Comparison of ENCODE assay signal across 16 mouse cellular contexts in the genomic region with DNA sequence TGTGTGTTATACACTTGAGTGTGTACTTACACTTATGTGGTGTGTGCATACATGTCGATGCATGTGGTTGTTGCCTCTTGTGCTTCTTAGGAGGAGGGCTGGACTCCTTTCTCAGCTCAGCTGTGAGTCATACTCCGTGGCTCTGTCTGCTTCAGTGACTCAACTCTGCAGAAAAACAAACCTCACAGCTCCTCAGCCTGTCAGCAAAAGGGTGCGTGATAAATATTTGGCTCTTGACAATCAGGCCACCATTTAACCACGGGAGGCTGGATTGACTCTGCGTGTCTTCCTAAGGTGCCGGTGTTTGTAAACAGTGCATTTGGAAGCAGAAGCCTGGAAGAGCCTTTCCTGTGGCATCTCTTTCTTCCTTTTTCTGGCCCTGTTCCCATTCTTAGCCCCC. TPM values are rescaled to one million over a fixed set of nuclear protein-coding genes. Genes with fewer than 3 reads are reported as not detected.
A peak's percentile ranks its signal among the peaks of the same experiment; 100 is the strongest.
DNase-seq lines count a peak whose midpoint lies in the region; ATAC-seq and TF ChIP-seq lines count a peak whose summit lies in the region.
"Had no signal": no experiment of that assay in that cellular context is flagged by ENCODE, and none has a peak within 500 bp of the region (broad histone marks: within the 10 kb centered on the region; RNA-seq: fewer than 3 reads in every experiment).

No protein-coding gene starts in this region.

- no peak overlapping the region for H3K27ac ChIP-seq in heart, embryonic 12.5 days (ENCODE audit: poor library complexity, severe bottlenecking)
- no peak overlapping the region for H3K27ac ChIP-seq in heart, embryonic 10.5 days
- H3K27ac ChIP-seq in olfactory bulb, adult 2 months (ENCODE audit: insufficient read depth, low read depth, low read length): peak overlapping the region; percentile 84
- H3K27ac ChIP-seq in forebrain, embryonic 13.5 days: no peak overlapping the region
- no peak overlapping the region for H3K27ac ChIP-seq in hindbrain, embryonic 16.5 days (ENCODE audit: low read depth, low read length)
- H3K27ac ChIP-seq: midbrain, embryonic 15.5 days had no signal

- 48% methylated on average over 6 of the region's 6 CpGs for WGBS in heart, embryonic 12.5 days
- 64% methylated on average over 6 of the region's 6 CpGs for whole genome bisulfite sequencing in heart, embryonic 10.5 days
- 25% methylated on average over 6 of the region's 6 CpGs for WGBS in olfactory bulb, adult 2 months
- 84% methylated on average over 6 of the region's 6 CpGs for WGBS in forebrain, embryonic 13.5 days
- WGBS in hindbrain, embryonic 16.5 days: 72% methylated on average over 6 of the region's 6 CpGs

- H3K4me2 ChIP-seq in heart, embryonic 12.5 days: no peak overlapping the region
- H3K4me2 ChIP-seq in forebrain, embryonic 13.5 days: no peak overlapping the region
- no peak overlapping the region for H3K4me2 ChIP-seq in hindbrain, embryonic 16.5 days (ENCODE audit: low read length)
- H3K4me2 ChIP-seq: midbrain, embryonic 15.5 days had no signal

- no peak for TF ChIP-seq POLR2A in olfactory bulb, adult 2 months (IDR thresholded peaks at IDR 0.05; ENCODE audit: insufficient read depth, low read depth, low read length)

- peak overlapping the region; percentile 23; the same call in 1 of the 2 replicates for H3K9ac ChIP-seq in heart, embryonic 12.5 days
- no peak overlapping the region for H3K9ac ChIP-seq in forebrain, embryonic 13.5 days
- H3K9ac ChIP-seq in hindbrain, embryonic 16.5 days (ENCODE audit: low read depth, low read length): no peak overlapping the region
- H3K9ac ChIP-seq: midbrain, embryonic 15.5 days had no signal

- H3K4me1 ChIP-seq in heart, embryonic 12.5 days (replicated peaks): peaks cover 57% of the 10 kb centered on the region
- peaks cover 44% of the 10 kb centered on the region for H3K4me1 ChIP-seq in heart, embryonic 10.5 days
- peaks cover 72% of the 10 kb centered on the region for H3K4me1 ChIP-seq in megakaryocyte, embryonic 14.5 days
- H3K4me1 ChIP-seq in olfactory bulb, adult 2 months (ENCODE audit: control insufficient read depth, insufficient read depth, low read length): peaks cover 24% of the 10 kb centered on the region
- H3K4me1 ChIP-seq in forebrain, embryonic 13.5 days: no peaks in the 10 kb centered on the region
- H3K4me1 ChIP-seq in hindbrain, embryonic 16.5 days (ENCODE audit: control insufficient read depth, insufficient read depth, low read depth, low read length): 0 out of 2 replicates have a peak, but pooled peaks cover 4% of the 10 kb centered on the region
- H3K4me1 ChIP-seq: midbrain, embryonic 15.5 days had no signal

- no peaks in the 10 kb centered on the region for H3K9me3 ChIP-seq in heart, embryonic 12.5 days (replicated peaks)
- H3K9me3 ChIP-seq in heart, embryonic 10.5 days: no peaks in the 10 kb centered on the region
- peaks cover 6% of the 10 kb centered on the region for H3K9me3 ChIP-seq in megakaryocyte, embryonic 14.5 days
- H3K9me3 ChIP-seq in forebrain, embryonic 13.5 days (replicated peaks): no peaks in the 10 kb centered on the region
- H3K9me3 ChIP-seq in hindbrain, embryonic 16.5 days (ENCODE audit: control insufficient read depth, low read length): no peaks in the 10 kb centered on the region
- H3K9me3 ChIP-seq: midbrain, embryonic 15.5 days had no signal

- no peak for TF ChIP-seq CTCF in olfactory bulb, adult 2 months (IDR thresholded peaks at IDR 0.05; ENCODE audit: insufficient read depth, low read depth, low read length)

- ATAC-seq in heart, embryonic 12.5 days (ENCODE audit: insufficient number of reproducible peaks, low FRiP score): no peak
- no peak for ATAC-seq in megakaryocyte, adult 5-6 weeks (ENCODE audit: poor library complexity, severe bottlenecking)
- ATAC-seq in forebrain, embryonic 13.5 days: no peak
- no peak for ATAC-seq in hindbrain, embryonic 16.5 days
- ATAC-seq: activated CD4-positive, CD25-positive, alpha-beta regulatory T cell, adult 4 months; intestine, embryonic 16.5 days; midbrain, embryonic 15.5 days had no signal

- peaks cover 3% of the 10 kb centered on the region for H3K36me3 ChIP-seq in heart, embryonic 12.5 days
- no peaks in the 10 kb centered on the region for H3K36me3 ChIP-seq in heart, embryonic 10.5 days
- peaks cover 43% of the 10 kb centered on the region for H3K36me3 ChIP-seq in megakaryocyte, embryonic 14.5 days (replicated peaks; ENCODE audit: low read length)
- H3K36me3 ChIP-seq in forebrain, embryonic 13.5 days (ENCODE audit: poor library complexity, severe bottlenecking): no peaks in the 10 kb centered on the region
- H3K36me3 ChIP-seq in hindbrain, embryonic 16.5 days (ENCODE audit: control insufficient read depth, insufficient read depth, low read length): no peaks in the 10 kb centered on the region
- H3K36me3 ChIP-seq: midbrain, embryonic 15.5 days had no signal

- H3K4me3 ChIP-seq in heart, embryonic 12.5 days: no peak overlapping the region
- no peak overlapping the region for H3K4me3 ChIP-seq in heart, embryonic 10.5 days
- H3K4me3 ChIP-seq in megakaryocyte, embryonic 14.5 days (replicated peaks): peak overlapping the region; percentile 14
- no peak overlapping the region for H3K4me3 ChIP-seq in olfactory bulb, adult 2 months (ENCODE audit: insufficient read depth, low read depth, low read length)
- H3K4me3 ChIP-seq in forebrain, embryonic 13.5 days: no peak overlapping the region
- no peak overlapping the region for H3K4me3 ChIP-seq in hindbrain, embryonic 16.5 days (ENCODE audit: low read length)
- H3K4me3 ChIP-seq: midbrain, embryonic 15.5 days had no signal

- H3K27me3 ChIP-seq in heart, embryonic 12.5 days (replicated peaks): no peaks in the 10 kb centered on the region
- H3K27me3 ChIP-seq in heart, embryonic 10.5 days (ENCODE audit: insufficient read depth, poor library complexity, severe bottlenecking): no peaks in the 10 kb centered on the region
- peaks cover 5% of the 10 kb centered on the region for H3K27me3 ChIP-seq in megakaryocyte, embryonic 14.5 days (replicated peaks)
- no peaks in the 10 kb centered on the region for H3K27me3 ChIP-seq in forebrain, embryonic 13.5 days
- no peaks in the 10 kb centered on the region for H3K27me3 ChIP-seq in hindbrain, embryonic 16.5 days (replicated peaks; ENCODE audit: control insufficient read depth, insufficient read depth, low read length)
- H3K27me3 ChIP-seq: midbrain, embryonic 15.5 days had no signal

- DNase-seq in heart, embryonic 10.5 days (ENCODE audit: low spot score): no peak
- DNase-seq in NIH3T3 (ENCODE audit: low read depth): peak; percentile 90
- DNase-seq: kidney, postnatal 36 days; left cerebral cortex, postnatal 4 days; lung, adult 2 months; spleen, adult 18-20 months; thymus, postnatal 14 days had no signal

RNA-seq across cellular contexts. Expression of a gene that starts 53.5 kb away (rescaled TPM):
- polyA plus RNA-seq in heart, embryonic 12.5 days (2016; fragmentation: Nextera tagmentation; extraction: Ambion mirVana): 3.8 and 3.9 TPM in 2 replicates
- polyA plus RNA-seq in heart, embryonic 10.5 days (2016; fragmentation: Nextera tagmentation; extraction: Ambion mirVana): 3.4 and 3.8 TPM in 2 replicates
- polyA plus RNA-seq in megakaryocyte, embryonic 14.5 days (2012; ENCODE audit: insufficient read depth, low replicate concordance): 4.1 and 4.3 TPM in 2 replicates
- 3.5 and 3.6 TPM in 2 replicates for total RNA-seq in megakaryocyte, adult 5-6 weeks (2015)
- total RNA-seq in megakaryocyte, adult 5-6 weeks (2017): 4.2 and 5.1 TPM in 2 replicates
- not detected in 2 replicates for polyA plus RNA-seq in olfactory bulb, adult 2 months (2012; ENCODE audit: insufficient read depth, insufficient read length, low replicate concordance, missing spikeins)
- 0.34 and 0.46 TPM in 2 replicates for polyA plus RNA-seq in forebrain, embryonic 13.5 days (2015; fragmentation: Nextera tagmentation; extraction: Ambion mirVana)
- 1.9 and 2.1 TPM in 2 replicates for polyA plus RNA-seq in hindbrain, embryonic 16.5 days (2015; fragmentation: Nextera tagmentation; extraction: Ambion mirVana)
